Mouse (Mus musculus) adrenal gland, postnatal 10 days (tissue): Measurements from ENCODE around the gene Enkd1. TPM values are rescaled to one million over a fixed set of nuclear protein-coding genes. Genes with fewer than 3 reads are reported as not detected.

Experiments
- DNase-seq: peaks from one replicate; pipeline ENCODE4 v3.0.0; 2021; ENCODE audit warnings: mixed read lengths
- total RNA-seq, 2 experiments: library from RNA; stranded (reverse); gene quantifications; 2 replicates each; pipeline ENCODE4 v1.2.3; 2021

Gene Enkd1
- total RNA-seq, 2 experiments from 2014 or later: 3.9 to 7.5 TPM

DNA sequence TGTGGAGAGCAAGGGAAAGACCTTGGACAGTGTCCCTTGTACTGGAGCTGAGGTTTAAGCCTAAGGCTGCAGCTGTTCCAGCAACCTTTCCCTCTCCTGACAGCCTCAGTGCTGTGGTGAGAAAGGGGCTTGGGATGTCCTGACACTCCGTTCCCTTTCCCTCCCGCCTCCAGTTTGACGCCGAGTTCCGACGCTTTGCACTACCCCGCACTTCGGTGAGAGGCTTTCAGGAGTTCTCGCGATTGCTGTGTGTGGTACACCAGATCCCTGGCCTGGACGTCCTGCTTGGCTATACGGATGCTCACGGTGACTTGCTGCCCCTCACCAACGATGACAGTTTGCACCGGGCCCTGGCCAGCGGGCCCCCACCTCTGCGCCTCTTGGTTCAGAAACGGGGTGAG lies 6.0 kb downstream of the Enkd1 start:
- no peak for DNase-seq

DNA sequence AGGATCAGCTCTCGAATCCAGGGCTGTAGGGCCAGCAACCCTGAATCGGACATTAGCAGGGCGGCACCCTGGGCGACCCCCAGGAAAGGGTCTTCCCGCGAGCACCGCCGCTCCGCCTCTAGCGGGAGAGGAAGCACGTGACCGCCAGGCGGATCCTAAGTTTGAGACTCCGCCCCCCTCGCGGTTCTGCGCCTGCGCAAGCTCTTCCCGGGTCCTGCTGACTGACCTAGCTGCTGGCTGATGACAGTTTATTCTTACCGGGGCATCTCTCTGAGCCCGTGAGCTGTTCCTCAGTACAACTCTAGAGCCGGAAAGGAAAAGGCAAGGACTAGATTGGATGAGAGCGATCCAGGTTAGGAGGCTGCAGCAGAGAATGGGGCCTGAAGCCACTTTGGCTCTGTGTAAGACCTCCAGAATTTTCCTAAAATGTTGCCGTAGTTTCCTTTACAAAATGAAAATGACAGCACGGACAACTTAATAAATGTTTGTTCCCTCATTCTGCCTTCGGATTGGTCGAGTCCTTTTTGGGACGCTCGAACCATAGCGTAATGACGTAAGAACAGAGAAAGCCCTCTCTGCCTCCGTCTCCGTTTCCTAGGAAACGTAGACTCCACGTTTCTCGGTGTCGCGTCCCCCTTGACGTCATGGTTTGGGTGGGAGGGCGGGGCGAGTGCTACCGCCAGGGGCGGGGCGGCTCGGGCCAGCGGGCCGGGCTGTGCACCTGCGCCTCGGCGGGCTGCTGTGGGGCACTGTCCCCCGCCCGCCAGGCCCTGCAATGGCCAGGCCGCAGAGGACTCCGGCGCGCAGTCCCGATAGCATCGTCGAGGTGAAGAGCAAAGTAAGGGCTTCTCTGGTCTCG lies 6.8 kb downstream of the Enkd1 start, which contains the start of the genes Acd and Pard6a:
Gene Acd, minus strand, starts transcription at position 137 of the 859 bp plus-strand sequence.
Gene Pard6a, plus strand, starts transcription at position 183 of the 859 bp plus-strand sequence.
- peak; percentile 98 for DNase-seq

DNA sequence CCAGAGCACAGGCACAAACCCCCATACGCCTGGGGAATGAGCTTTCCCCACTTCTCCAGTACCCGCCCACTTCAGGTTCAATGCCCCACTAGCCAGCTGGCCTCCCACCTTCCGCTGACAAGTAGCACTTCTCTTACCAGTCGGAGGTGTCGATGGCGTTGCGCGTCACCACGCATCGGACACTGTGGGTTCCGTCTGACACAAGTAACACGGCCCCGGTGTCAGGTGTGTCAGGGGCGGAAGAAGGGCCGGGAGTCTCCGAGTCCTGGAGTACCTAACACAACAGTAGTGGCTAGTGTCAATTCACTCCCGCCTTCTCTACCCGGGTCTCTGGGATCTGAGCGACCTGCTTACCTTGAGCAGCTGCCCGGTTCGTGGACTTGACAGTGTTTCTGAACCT lies 7.4 kb downstream of the Enkd1 start:
- no peak for DNase-seq

DNA sequence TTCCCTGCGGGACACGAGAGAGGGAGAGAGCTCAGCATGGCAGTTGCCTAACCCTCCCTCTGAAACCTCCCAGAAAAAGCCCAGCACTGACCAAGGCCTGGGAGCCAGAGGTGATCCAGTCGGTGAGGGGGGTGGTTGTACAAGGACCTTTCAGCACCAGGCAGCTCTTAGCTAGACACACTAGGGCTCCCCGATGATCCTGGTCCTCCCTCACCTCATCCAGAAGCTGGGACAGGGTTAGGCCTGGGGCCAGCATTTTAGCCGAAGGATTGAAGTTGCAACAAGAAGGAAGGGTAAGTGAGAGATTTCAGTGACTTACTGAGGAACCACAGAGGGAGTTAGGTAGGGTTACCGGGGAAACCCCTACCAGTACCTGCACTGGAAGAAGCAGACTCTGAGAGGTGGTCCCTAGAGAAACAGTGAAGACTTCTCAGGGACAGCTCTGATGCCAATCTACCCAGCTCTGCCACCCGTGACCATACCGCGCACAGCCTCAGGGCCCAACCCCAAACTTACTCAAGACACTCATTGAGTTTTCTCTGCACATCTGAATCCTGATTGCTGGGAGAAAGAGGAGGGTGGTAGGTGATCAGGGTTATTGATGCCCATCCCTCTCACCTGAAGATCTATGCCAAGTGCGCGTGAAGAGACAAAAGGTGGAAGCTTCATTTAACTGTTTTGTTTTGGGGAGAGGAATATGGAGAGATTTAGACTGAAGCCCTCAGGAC lies 8.4 kb downstream of the Enkd1 start:
- DNase-seq: no peak

DNA sequence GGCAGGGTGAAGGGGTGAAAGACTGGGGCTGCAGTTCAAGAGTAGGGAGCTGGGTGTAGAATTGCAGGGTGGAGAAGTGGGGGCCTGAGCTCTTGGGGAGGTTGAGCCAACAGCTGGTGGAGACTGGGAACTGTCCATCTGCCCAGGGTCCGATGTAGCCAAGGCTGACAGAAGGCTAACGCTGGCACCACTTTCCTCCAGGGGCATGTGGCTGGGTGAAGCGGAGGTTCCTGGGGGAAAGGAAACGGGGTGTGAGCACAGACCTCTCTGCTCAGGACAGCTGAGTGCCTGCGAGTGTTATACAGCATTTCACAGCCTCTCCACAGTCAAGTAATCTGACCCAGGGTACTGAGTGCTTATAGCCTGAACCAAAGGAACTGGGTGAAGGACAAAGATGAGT lies 9.3 kb downstream of the Enkd1 start:
- DNase-seq: no peak

DNA sequence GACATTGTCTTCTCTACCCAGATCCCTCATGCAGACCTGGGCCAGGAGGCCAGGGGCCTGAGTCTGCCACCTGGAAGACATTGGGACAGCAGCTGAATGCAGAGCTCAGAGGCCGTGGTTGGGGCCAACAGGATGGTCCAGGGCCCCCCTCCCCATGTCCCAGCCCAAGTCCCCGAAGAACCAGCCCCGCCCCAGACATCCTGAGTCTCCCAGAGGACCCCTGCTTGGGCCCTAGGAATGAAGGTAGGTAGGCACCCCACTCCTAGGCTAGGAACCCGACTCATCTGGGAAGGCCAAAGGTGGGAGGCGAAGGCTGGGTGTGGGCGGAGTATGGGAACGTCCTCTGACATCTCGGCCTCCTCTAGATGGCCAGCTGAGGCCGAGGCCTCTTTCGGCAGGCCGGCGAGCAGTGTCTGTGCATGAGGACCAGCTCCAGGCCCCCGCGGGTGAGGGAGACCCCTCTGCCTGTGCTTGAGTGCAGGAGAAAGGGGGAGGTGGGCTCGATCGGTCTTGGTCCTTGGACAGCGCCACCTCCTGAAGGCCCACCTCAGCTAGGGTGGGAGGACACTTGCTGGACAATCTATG lies 10.7 kb downstream of the Enkd1 start:
- DNase-seq: no peak

DNA sequence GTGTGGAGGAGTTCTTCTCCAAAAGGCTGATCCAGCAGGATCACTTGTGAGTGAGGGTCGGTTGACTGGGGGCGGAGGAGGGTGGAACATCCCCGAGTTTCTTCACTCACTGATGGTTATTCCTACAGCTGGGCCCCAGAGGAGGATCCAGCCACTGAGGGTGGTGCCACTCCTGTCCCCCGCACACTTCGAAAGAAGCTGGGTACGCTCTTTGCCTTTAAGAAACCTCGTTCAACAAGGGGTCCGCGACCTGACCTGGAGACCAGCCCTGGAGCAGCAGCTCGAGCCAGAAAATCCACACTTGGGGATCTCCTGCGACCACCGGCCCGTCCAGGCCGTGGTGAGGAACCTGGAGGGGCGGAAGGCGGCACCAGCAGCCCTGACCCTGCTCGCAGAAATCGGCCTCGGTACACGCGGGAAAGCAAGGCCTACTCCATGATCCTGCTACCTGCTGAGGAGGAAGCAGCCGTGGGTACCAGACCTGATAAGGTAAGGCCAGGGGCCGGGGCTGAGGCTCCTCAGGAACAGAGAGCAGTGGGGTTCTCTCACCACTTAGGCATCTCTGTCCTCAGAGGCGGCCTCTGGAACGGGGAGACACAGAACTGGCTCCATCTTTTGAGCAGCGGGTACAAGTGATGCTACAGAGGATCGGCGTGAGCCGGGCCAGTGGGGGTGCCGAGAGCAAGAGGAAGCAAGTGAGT lies 12.8 kb downstream of the Enkd1 start:
- DNase-seq: no peak

DNA sequence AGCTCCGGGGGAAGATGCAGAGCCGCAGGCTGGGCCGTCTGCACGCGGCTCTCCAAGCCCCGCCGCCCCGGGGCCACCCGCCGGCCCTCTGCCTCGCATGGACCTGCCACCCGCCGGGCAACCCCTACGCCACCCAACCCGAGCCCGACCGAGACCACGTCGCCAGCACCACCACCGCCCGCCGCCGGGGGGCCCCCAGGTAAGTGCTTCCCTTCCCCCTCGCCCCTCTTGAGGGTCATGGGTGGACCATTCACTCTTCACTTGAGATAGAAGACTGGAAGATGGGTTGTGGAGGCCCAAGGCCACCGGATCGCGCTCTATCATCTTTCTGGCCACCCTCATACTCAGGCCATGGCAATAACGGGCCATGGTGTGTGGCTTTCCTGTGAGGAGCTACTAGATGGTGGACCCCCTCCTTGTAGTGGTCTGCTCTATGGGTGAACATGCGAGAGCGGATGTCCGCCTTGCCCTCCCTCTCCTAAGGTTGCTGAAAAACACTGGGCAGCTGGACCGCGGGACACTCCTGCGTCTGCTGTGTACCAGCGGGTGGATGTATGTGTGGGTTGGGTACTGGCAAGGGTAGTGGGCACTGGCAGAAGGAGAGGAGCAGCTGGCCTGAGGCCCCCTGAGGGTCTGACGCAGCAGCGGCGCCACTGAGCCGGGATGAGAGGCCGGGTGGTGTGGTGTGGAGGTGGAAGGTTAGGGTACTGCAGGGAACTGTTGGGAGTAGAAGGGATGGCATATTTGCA lies 13.8 kb downstream of the Enkd1 start:
- no peak for DNase-seq

DNA sequence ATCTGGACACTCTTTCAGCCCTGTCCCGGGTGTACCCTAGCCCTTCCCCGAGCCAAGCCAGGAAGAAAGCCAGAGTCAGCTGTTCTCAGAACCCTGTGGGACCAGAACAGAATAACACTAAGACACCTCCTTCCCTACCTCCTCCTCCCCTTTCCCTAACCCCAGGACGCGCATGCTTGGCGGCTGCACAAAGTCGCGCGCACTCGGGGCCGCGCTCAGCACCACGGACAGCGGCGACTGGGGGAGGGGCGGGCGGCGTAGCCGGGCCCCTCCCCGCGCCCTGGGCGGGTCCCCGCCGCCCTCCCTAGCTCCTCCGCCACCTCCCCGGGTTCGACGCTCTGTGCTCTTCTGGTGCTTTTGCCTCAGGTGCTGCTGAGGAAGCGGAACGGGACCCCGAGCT lies 14.4 kb downstream of the Enkd1 start:
- peak; percentile 91 for DNase-seq

DNA sequence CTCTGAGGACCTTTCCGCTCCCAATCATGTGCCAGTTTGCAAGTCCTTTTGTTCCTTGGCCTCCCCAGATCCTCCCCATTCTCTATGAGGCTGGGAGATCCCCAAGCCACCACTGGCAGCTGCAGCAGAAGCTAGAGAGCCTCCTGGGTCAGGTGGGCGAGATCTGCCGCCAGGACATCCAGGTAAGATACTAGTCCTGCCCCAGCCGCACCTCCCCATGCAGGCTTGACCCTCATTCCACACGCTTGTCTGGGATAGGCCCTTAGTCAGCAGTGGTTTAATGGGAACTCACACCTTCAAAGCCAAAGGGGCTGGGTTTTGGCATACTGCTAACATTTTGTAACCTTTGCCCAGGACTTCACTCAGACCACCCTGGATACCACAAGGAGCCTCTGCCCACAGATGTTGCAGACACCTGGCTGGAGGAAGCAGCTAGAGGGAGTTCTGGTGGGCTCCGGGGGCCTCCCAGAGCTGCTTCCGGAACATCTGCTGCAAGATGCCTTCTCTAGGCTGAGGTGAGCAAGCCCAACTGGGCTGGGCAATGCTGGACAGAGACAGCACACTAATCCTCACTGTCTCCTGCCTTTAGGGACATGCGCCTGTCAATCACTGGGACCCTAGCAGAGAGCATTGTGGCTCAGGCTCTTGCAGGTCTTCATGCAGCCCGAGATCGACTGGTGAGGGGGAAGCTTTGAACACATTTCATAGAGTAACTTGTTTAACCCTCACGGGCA lies 15.4 kb downstream of the Enkd1 start:
- no peak for DNase-seq

DNA sequence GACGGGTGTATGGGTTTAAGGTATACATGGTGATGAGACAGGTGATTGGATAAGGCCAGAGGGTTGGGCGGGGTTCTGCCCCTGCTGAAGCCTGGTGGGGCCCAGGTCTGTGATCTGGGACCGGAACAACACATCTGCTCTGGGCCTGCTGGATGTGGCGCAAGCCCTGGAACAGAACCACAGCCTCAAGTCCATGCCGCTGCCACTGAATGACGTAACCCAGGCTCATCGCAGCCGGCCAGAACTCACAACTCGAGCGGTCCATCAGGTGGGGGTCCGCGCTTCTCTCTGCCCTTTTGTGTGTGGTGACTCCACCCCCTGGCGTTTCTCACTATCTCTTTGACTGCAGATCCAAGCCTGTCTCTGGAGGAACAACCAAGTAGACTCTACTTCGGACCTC lies 17.0 kb downstream of the Enkd1 start:
- DNase-seq: no peak

DNA sequence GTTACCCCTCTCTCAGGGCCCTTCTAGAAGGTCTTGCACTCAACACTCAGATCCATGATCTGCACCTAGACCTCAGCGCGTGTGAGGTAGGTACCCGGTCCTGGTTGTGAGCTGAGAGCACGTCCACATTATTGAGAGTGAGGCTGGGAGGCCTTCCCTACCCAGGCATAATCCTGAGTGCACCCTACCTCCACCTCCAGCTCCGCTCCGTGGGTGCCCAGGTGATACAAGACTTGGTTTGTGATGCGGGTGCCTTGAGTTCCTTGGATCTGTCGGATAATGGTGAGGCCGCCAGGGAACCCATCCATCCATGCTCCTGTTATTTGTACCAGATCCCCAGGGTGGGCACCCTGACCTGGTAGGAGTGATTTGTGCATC lies 18.0 kb downstream of the Enkd1 start:
- no peak for DNase-seq

DNA sequence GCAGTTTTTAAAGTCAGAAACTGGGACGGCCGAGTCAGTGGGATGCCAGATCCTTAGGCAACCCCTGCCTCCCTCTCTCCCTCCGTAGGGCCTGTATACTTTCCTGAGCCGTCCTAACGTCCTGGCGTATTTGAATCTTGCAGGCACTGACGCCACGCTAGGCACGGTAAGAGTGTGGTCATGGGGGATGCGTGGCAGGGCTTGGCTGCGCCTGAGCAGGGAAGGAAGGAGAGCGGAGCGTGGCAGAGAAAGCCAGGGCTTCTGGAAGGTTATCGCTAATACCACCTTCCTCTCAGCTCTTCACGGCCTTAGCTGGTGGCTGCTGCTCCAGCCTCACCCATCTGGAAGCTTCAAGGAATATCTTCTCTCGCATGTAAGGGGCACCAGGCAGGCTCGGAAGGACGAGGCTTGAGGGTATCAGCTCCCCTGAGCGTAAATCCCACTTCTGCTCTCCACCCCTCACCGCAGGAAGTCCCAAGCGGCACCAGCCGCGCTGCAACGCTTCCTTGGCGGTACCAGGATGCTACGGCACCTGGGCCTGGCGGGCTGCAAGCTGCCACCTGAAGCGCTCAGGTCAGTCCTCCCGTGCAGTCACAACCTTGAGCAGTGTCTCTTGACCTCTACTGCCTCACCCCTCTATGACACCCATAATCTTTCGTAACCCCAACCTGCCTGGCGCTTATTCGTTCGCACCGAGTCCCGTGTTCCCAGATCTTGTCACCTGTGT lies 18.6 kb downstream of the Enkd1 start:
- DNase-seq: no peak

DNA sequence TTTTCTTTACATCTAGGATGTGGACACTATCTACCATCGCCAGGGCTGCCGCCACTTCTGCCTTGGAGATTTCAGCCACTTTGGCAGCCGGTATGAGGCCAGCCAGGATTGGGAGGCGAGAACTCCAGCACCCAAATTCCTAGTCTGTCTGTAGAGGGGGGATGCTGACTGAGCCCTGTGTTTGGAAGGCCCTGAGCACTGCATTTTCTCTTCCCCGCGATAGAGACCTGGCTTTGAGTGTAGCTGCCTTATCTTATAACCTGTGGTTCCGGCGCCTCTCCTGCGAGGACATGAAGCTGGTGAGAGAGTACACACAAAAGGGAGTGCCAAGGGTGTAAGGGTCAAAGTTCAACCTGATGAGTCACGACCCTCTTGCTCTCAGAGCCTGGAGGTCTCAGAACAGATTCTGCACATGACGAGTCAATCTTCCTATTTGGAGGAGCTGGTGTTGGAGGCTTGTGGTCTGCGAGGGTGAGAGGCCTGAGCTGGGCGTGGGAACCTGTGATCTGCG lies 19.7 kb downstream of the Enkd1 start:
- DNase-seq: no peak

DNA sequence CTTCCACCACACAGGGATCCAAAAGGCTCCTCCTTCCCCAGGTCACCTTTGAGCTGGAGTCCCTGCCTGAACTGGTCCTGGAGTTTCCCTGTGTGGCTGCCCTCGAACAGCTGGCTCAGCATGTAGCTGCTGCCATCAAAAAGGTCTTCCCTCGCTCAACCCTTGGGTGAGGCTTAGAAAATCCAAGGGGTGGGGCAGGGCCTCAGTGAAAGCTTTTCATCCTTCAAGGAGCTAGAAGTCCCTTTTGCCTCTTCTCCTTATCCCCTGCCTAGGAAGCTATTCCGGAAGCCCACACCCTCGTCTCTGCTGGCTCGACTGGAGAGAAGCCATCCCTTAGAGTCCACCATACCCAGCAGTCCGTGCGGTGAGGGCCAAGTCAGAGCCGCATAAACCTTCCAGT lies 20.5 kb downstream of the Enkd1 start:
- no peak for DNase-seq

DNA sequence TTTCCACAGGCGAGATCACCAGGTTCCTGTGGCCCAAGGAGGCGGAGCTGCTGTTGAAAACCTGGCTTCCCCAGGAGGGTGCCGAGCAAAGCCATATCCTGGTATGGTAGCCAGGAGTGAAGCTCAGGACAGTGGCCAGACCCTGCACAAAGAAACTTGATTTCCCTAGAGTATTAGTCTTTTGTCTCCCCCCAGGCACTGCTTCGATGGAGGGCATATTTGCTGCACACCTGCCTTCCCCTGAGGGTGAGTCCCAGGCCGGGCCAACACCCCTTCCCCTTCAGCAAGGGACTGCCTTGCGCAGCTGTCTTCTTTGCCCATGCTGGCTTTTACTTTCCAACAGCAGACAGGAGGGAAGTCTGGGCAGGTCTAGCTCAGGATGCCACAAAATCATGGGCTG lies 21.5 kb downstream of the Enkd1 start:
- DNase-seq: no peak

DNA sequence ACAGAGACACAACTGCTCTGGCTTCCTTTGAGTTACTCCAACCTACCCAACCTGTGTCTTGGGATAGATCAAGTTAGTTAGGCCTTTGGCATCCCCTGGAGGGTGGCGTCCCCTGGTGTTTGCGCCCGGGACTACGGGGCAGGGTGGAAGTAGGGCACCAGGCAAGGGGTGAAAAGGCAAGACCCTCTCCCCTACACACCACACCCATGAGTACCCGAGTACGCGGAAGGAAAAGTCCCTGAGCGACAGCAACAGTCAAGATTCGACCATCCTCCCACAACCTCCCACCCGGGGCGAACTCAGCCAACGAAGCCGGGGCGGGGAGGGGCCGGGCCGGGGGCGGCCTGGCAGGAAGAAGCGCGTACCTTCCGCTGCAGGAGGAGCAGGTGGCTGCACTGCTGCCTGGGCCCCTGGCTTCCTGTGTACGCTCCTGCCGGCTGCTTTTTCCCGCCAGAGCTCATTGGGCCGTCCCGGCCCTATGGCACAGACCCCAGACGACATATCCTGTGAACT lies 22.2 kb downstream of the Enkd1 start, which contains the start of gene Carmil2:
Gene Carmil2, plus strand, starts transcription at position 479 of the 513 bp plus-strand sequence.
- DNase-seq: peak; percentile 84

DNA sequence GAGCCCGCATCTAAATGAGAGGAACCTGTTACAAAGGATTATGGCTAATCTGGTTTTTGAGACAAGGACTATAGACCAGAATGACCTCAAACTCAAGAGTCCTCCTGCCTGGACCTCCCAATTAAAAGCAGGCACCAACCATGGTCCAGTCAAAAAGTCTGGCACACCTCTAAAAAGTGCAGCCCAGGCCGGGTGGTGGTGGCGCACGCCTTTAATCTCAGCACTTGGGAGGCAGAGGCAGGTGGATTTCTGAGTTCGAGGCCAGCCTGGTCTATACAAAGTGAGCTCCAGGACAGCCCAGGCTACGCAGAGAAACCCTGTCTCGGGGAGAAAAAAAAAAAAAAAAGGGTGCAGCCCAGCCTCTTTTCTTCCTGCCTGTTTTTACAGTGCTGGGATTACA lies 22.7 kb downstream of the Enkd1 start:
- DNase-seq: no peak

DNA sequence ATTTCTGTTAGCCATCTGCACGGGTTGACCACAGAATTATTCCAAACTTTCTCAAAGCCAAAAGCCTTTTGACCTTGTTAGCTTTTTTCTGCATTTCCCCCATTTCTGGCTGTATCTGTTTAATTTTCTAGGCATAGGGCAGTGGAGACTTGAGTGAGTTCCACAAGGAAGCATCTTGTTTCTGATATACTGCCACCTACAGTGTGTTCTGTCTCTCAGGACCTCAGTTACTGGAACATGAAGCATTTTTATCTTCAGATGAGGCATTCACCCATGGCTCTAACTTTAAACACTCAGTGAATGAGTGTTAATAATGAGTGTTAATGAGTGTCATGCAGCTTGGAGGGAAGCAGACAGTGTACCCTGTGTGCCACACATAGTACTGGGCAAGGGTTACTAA lies 30.1 kb downstream of the Enkd1 start:
- DNase-seq: no peak

DNA sequence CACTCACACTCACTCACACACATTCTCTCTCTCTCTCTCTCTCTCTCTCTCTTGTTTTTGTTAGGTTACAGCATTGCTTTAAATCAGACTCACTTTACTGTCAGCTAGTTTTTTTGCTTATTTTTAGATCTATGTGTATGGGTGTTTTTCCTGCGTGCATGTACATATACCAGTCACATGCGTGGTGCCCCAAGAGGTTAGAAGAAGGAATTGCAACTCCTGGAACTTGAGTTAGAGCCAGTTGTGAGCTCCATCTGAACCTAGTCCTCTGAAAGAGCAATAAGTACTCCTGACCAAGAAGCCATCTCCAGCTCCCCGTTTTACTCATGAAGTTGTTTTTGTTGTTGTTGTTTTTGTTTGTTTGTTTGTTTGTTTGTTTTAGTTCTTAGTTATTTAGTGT lies 46.8 kb downstream of the Enkd1 start:
- DNase-seq: peak; percentile 14
